In the genomic region with DNA sequence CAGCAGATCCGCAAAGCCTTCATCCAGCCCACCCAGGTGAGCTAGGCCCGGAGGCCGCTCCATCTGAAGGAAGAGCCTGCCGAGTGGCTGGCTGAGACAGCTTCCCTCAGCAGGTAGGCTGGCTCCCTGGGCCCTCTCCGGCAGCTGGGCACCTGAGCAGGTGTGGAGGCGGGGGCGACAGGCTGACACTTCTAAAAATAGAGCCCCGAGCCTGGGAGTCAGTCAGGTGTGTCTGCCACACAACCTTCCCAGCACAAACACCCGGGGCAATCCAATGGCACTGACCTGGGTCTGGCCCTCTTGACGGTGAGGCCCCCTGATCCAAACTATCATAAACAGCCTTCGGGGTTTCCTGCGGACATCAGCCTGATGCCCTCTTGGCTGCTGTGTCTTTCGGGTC, we compare ENCODE assay signal across 18 mouse cellular contexts. TPM values are rescaled to one million over a fixed set of nuclear protein-coding genes. Genes with fewer than 3 reads are reported as not detected.
DNase-seq lines count a peak whose midpoint lies in the region; ATAC-seq and TF ChIP-seq lines count a peak whose summit lies in the region.
"Had no signal": no experiment of that assay in that cellular context is flagged by ENCODE, and none has a peak within 500 bp of the region (broad histone marks: within the 10 kb centered on the region; RNA-seq: fewer than 3 reads in every experiment).

No protein-coding gene starts in this region.

- no peak for ATAC-seq in hindbrain, embryonic 11.5 days (ENCODE audit: low FRiP score)
- ATAC-seq: forebrain, embryonic 13.5 days; Patski had no signal

- no peak overlapping the region for H3K4me3 ChIP-seq in hindbrain, embryonic 10.5 days
- no peak overlapping the region for H3K4me3 ChIP-seq in hindbrain, embryonic 11.5 days (ENCODE audit: low read depth, low read length)
- no peak overlapping the region for H3K4me3 ChIP-seq in bone marrow, adult 2 months (replicated peaks; ENCODE audit: control insufficient read depth, low read depth, low read length)
- no peak overlapping the region for H3K4me3 ChIP-seq in kidney, adult 2 months (ENCODE audit: insufficient read depth, low read depth, low read length)
- H3K4me3 ChIP-seq: forebrain, embryonic 13.5 days; hindbrain, embryonic 15.5 days; left cerebral cortex, adult 2 months had no signal

- no peaks in the 10 kb centered on the region for H3K36me3 ChIP-seq in hindbrain, embryonic 10.5 days
- no peaks in the 10 kb centered on the region for H3K36me3 ChIP-seq in hindbrain, embryonic 11.5 days (ENCODE audit: control insufficient read depth, insufficient read depth, low read length)
- no peaks in the 10 kb centered on the region for H3K36me3 ChIP-seq in kidney, adult 2 months (ENCODE audit: control insufficient read depth, insufficient read depth, low read length)
- H3K36me3 ChIP-seq: hindbrain, embryonic 15.5 days had no signal

- no peak overlapping the region for H3K4me2 ChIP-seq in hindbrain, embryonic 11.5 days (replicated peaks; ENCODE audit: low read depth, low read length)
- H3K4me2 ChIP-seq: forebrain, embryonic 13.5 days; hindbrain, embryonic 15.5 days had no signal

- H3K27ac ChIP-seq in hindbrain, embryonic 10.5 days, result 0 out of 2 replicates have a peak overlapping the region, but pooled peaks have one; percentile 56
- H3K27ac ChIP-seq in hindbrain, embryonic 11.5 days (ENCODE audit: low read depth, low read length), result no peak overlapping the region
- H3K27ac ChIP-seq in bone marrow, adult 2 months (ENCODE audit: control insufficient read depth, insufficient read depth, low read depth, low read length, poor library complexity), result peak overlapping the region; percentile 5; the same call in 1 of the 2 replicates
- peak overlapping the region; percentile 72 for H3K27ac ChIP-seq in kidney, adult 2 months (ENCODE audit: insufficient read depth, low read depth, low read length)
- H3K27ac ChIP-seq: forebrain, embryonic 13.5 days; hindbrain, embryonic 15.5 days; left cerebral cortex, adult 2 months had no signal

- DNase-seq in hindbrain, embryonic 10.5 days (ENCODE audit: low spot score), result no peak
- DNase-seq in hindbrain, embryonic 11.5 days (ENCODE audit: low spot score), result no peak
- peak; percentile 80 for DNase-seq in kidney, adult 2 months
- peak; percentile 71 to 88 for DNase-seq in kidney, postnatal 25 days
- no peak for DNase-seq in heart, adult 9 months (ENCODE audit: low spot score in 2 of 2)
- DNase-seq in cerebellum, postnatal 25 days, result no peak
- no peak for DNase-seq in spleen, postnatal 36 days (ENCODE audit: low spot score in 2 of 2)
- DNase-seq: cerebellum, adult 11-12 months; heart, adult 11 months; midbrain, embryonic 14.5 days; spleen, adult 18-20 months; thymus, postnatal 36 days had no signal

- TF ChIP-seq CTCF in bone marrow, adult 2 months (IDR thresholded peaks at IDR 0.05; ENCODE audit: control insufficient read depth, insufficient read depth, low read length), result no peak
- no peak for TF ChIP-seq CTCF in kidney, adult 2 months (conservative IDR thresholded peaks at IDR 0.05; ENCODE audit: insufficient read depth, insufficient read length, low read depth, low read length)

- H3K4me1 ChIP-seq in hindbrain, embryonic 10.5 days (replicated peaks), result peaks cover 3% of the 10 kb centered on the region
- H3K4me1 ChIP-seq in hindbrain, embryonic 11.5 days (replicated peaks; ENCODE audit: control insufficient read depth, insufficient read depth, low read length), result no peaks in the 10 kb centered on the region
- H3K4me1 ChIP-seq in bone marrow, adult 2 months (ENCODE audit: control insufficient read depth, insufficient read depth, low read length), result peaks cover 10% of the 10 kb centered on the region; the same call in 1 of the 2 replicates
- H3K4me1 ChIP-seq in kidney, adult 2 months (ENCODE audit: control insufficient read depth, insufficient read depth, low read length), result peaks cover 20% of the 10 kb centered on the region
- H3K4me1 ChIP-seq: forebrain, embryonic 13.5 days; hindbrain, embryonic 15.5 days had no signal

- no peaks in the 10 kb centered on the region for H3K27me3 ChIP-seq in hindbrain, embryonic 10.5 days (ENCODE audit: insufficient read depth, poor library complexity, severe bottlenecking)
- no peaks in the 10 kb centered on the region for H3K27me3 ChIP-seq in hindbrain, embryonic 11.5 days (ENCODE audit: control insufficient read depth, insufficient read depth, low read length)
- no peaks in the 10 kb centered on the region for H3K27me3 ChIP-seq in kidney, adult 2 months (replicated peaks; ENCODE audit: control insufficient read depth, insufficient read depth, low read length)
- H3K27me3 ChIP-seq: CH12.LX; forebrain, embryonic 13.5 days; hindbrain, embryonic 15.5 days; Patski had no signal

- WGBS in hindbrain, embryonic 10.5 days, result 79% methylated on average over 13 of the region's 13 CpGs
- 79% methylated on average over 13 of the region's 13 CpGs for WGBS in hindbrain, embryonic 11.5 days
- WGBS in bone marrow, adult 2 months, result 87% methylated on average over 13 of the region's 13 CpGs
- WGBS in kidney, adult 2 months, result 38% methylated on average over 13 of the region's 13 CpGs

- H3K9ac ChIP-seq in hindbrain, embryonic 11.5 days (ENCODE audit: low read depth, low read length), result no peak overlapping the region
- H3K9ac ChIP-seq: forebrain, embryonic 13.5 days; hindbrain, embryonic 15.5 days had no signal

- H3K9me3 ChIP-seq in hindbrain, embryonic 10.5 days, result 0 out of 2 replicates have a peak, but pooled peaks cover 3% of the 10 kb centered on the region
- H3K9me3 ChIP-seq in hindbrain, embryonic 11.5 days (ENCODE audit: control insufficient read depth, low read length), result no peaks in the 10 kb centered on the region
- H3K9me3 ChIP-seq: hindbrain, embryonic 15.5 days had no signal

- no peak for TF ChIP-seq POLR2A in bone marrow, adult 2 months (IDR thresholded peaks at IDR 0.05; ENCODE audit: borderline replicate concordance, control insufficient read depth, low read depth, low read length)
- TF ChIP-seq POLR2A in kidney, adult 2 months (IDR thresholded peaks at IDR 0.05; ENCODE audit: low read depth, low read length), result no peak

RNA-seq across cellular contexts. Expression of a gene that starts 58.5 kb away (rescaled TPM):
- polyA plus RNA-seq in hindbrain, embryonic 10.5 days (2016; fragmentation: Nextera tagmentation; extraction: Ambion mirVana), result 9.3 and 9.9 TPM in 2 replicates
- polyA plus RNA-seq in hindbrain, embryonic 11.5 days (2014; fragmentation: Nextera tagmentation; extraction: Ambion mirVana), result 15.8 and 16.0 TPM in 2 replicates
- polyA plus RNA-seq in bone marrow, adult 2 months (2011; ENCODE audit: insufficient read depth, insufficient read length, low replicate concordance, missing spikeins), result 45.8 and 74.0 TPM in 2 replicates
- polyA plus RNA-seq in kidney, adult 2 months (2012; rRNA removed), result 34.3 and 45.8 TPM in 2 replicates

Comparison
In these comparisons a context has a peak if more than half of its experiments do, and no peak if none do; other contexts are left out.
1. DNase-seq: peak in kidney, adult 2 months (single experiment) and kidney, postnatal 25 days (2 of 2); none in hindbrain, embryonic 10.5 days (single experiment), hindbrain, embryonic 11.5 days (single experiment), heart, adult 9 months (0 of 2), cerebellum, postnatal 25 days (0 of 2) and spleen, postnatal 36 days (0 of 2).